Mouse (Mus musculus): ENCODE data around the gene Sgk1. TPM values are rescaled to one million over a fixed set of nuclear protein-coding genes. Genes with fewer than 3 reads are reported as not detected.

The Sgk1 gene
- polyA plus RNA-seq, 1 experiment from 2014 or later = 41.7 TPM

DNA sequence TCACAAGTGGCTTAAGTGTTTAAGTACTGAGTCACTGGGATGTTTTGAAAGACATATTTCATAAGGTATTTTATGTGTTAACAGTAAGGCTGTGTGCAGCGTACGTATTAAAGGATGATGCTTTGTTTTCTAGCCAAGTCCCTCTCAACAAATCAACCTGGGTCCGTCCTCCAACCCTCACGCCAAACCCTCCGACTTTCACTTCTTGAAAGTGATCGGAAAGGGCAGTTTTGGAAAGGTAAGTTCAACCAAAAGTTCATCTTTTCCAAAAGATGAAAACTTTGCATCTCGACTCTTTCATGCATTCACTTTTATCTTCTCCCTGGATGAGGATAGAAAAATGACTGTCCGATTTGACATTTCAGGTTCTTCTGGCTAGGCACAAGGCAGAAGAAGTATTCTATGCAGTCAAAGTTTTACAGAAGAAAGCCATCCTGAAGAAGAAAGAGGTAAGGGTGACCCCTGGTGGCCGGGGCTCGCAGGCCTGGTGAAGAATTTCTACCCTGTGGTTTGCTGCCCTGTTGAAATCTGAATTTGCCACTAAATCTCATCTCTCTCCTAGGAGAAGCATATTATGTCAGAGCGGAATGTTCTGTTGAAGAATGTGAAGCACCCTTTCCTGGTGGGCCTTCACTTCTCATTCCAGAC is 113.8 kb downstream of the Sgk1 start:
- H3K36me3 ChIP-seq = peaks cover 6% of the 10 kb centered on the region; the same call in 1 of the 2 replicates
- no peak overlapping the region for H3K27ac ChIP-seq
- H3K4me3 ChIP-seq = peak overlapping the region; percentile 27
- H3K9ac ChIP-seq = no peak overlapping the region
- ATAC-seq (ENCODE audit: insufficient number of reproducible peaks, insufficient read depth, low FRiP score, low TSS enrichment) = no peak
- peak overlapping the region; percentile 41 for H3K4me2 ChIP-seq (replicated peaks)
- H3K4me1 ChIP-seq = peaks cover 15% of the 10 kb centered on the region; the same call in 1 of the 2 replicates
- no peaks in the 10 kb centered on the region for H3K9me3 ChIP-seq
- 0 out of 2 replicates have a peak, but pooled peaks cover 6% of the 10 kb centered on the region for H3K27me3 ChIP-seq
- 62% methylated on average over 11 of the region's 11 CpGs for WGBS

DNA sequence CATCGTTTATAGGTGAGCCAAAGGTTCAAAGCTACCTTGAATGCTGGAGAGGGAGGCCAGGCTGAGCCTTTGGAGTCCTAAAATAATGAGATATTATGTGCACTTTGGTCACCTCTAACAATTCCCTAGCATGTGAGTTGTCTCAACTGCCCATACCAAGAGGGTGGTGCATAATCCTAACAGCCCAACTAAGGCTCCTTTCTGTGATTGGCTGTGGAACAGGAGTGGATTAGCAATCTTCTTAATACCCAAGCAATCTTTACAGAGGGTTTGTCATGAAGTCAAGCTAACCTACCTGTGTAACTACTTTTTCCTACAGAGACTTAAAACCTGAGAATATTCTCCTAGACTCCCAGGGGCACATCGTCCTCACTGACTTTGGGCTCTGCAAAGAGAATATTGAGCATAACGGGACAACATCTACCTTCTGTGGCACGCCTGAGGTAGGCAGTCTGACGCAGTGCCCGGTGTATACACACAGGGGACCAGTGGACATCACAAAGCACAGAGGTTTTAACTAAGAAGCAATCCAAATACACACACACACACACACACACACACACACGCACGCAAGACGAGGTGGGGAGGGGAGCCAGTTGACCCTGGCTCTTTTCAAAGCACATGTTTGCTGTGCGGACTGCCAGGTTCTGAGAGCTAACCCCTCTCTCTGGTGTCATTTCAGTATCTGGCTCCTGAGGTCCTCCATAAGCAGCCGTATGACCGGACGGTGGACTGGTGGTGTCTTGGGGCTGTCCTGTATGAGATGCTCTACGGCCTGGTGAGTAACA is 114.9 kb downstream of the Sgk1 start:
- H3K4me2 ChIP-seq (replicated peaks) = peak overlapping the region; percentile 41; the same call in 1 of the 2 replicates
- 94% methylated on average over 14 of the region's 14 CpGs for WGBS
- peaks cover 6% of the 10 kb centered on the region; the same call in 1 of the 2 replicates for H3K36me3 ChIP-seq
- no peak overlapping the region for H3K4me3 ChIP-seq
- H3K27me3 ChIP-seq = 0 out of 2 replicates have a peak, but pooled peaks cover 6% of the 10 kb centered on the region
- H3K4me1 ChIP-seq = peaks cover 14% of the 10 kb centered on the region; the same call in 1 of the 2 replicates
- H3K27ac ChIP-seq = no peak overlapping the region
- H3K9ac ChIP-seq = no peak overlapping the region
- H3K9me3 ChIP-seq = no peaks in the 10 kb centered on the region
- no peak for ATAC-seq (ENCODE audit: insufficient number of reproducible peaks, insufficient read depth, low FRiP score, low TSS enrichment)

DNA sequence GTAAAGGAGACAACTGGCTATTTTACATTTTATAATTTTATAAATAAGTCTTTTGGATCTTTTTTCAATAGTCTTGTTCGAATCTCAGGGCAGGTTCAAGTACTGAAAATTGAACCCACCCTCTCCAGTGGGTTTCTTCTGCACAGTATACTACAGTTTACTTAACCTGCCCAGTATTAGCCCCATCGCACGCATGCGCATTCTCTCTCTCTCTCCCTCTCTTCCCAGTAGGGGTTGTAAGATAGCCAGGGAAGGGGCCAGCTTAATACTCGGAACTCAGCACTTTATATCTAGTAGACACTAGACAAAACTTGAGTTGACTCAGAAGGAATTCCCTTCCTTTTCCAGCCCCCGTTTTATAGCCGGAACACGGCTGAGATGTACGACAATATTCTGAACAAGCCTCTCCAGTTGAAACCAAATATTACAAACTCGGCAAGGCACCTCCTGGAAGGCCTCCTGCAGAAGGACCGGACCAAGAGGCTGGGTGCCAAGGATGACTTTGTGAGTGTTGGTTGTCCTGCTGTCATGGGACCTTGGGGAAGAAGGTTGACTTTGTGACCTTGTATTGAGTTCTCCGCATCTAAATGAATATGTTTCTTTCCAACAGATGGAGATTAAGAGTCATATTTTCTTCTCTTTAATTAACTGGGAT is 115.7 kb downstream of the Sgk1 start:
- no peak overlapping the region for H3K4me3 ChIP-seq
- no peaks in the 10 kb centered on the region for H3K9me3 ChIP-seq
- 90% methylated on average over 12 of the region's 12 CpGs for WGBS
- H3K36me3 ChIP-seq = peaks cover 6% of the 10 kb centered on the region; the same call in 1 of the 2 replicates
- H3K4me1 ChIP-seq = peaks cover 5% of the 10 kb centered on the region; the same call in 1 of the 2 replicates
- ATAC-seq (ENCODE audit: insufficient number of reproducible peaks, insufficient read depth, low FRiP score, low TSS enrichment) = no peak
- no peak overlapping the region for H3K4me2 ChIP-seq (replicated peaks)
- no peak overlapping the region for H3K9ac ChIP-seq
- no peaks in the 10 kb centered on the region for H3K27me3 ChIP-seq
- no peak overlapping the region for H3K27ac ChIP-seq

DNA sequence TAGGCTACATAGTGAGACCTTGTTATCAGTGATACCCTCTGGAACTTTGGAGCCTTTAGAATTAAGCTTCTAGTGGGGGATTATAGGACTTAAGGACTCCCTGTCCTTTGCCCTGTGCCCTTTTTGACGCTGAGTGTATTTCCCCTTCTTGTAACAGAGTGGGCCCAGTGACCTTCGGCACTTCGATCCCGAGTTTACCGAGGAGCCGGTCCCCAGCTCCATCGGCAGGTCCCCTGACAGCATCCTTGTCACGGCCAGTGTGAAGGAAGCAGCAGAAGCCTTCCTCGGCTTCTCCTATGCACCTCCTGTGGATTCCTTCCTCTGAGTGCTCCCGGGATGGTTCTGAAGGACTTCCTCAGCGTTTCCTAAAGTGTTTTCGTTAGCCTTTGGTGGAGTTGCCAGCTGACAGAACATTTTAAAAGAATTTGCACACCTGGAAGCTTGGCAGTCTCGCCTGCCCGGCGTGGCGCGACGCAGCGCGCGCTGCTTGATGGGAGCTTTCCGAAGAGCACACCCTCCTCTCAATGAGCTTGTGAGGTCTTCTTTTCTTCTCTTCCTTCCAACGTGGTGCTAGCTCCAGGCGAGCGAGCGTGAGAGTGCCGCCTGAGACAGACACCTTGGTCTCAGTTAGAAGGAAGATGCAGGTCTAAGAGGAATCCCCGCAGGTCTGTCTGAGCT is 116.7 kb downstream of the Sgk1 start:
- ATAC-seq (ENCODE audit: insufficient number of reproducible peaks, insufficient read depth, low FRiP score, low TSS enrichment) = no peak
- no peaks in the 10 kb centered on the region for H3K9me3 ChIP-seq
- no peak overlapping the region for H3K27ac ChIP-seq
- H3K4me1 ChIP-seq = peaks cover 4% of the 10 kb centered on the region; the same call in 1 of the 2 replicates
- peak overlapping the region; percentile 23 for H3K4me2 ChIP-seq (replicated peaks)
- peaks cover 6% of the 10 kb centered on the region; the same call in 1 of the 2 replicates for H3K36me3 ChIP-seq
- 0 out of 2 replicates have a peak overlapping the region, but pooled peaks have one; percentile 3 for H3K4me3 ChIP-seq
- no peaks in the 10 kb centered on the region for H3K27me3 ChIP-seq
- WGBS = 89% methylated on average over 28 of the region's 28 CpGs
- no peak overlapping the region for H3K9ac ChIP-seq

DNA sequence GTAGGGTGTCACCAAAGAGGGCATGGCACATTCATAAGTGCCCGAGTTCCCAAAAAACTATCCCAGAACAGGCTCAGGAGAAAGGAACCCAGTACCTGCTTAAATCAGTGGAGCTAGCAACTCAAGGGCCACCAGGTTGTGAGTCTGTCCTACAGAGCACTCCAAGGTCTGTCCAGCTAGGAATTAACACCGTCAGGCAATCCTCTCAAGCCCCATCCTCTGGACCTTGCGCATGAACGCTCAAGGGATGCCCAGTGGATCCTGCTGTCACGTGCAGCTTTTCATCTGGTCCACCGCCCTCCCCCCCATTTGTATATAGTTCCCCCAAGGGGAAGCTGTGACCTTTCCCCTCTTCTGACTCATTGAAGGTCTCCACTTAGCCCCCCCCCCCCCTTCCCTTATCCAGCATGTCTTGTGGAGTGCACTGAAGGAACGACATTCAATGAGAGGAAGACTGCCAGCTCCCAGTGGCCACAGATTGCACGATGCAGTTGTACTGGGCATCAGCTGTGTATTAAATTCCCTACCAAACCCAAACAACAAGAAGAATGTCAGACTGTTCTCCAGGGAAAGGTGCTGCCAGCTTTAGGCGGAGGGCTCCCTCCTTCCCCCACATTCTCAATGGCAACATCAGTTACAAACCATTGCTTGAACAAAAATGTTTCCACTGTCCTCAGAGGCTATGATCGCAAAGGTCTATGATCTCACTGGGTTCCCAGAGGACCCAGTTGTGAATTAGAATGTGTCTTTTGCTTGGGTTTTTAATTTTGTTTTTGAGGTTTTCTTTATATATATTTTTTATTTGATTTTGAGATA is 118.7 kb downstream of the Sgk1 start:
- peaks cover 4% of the 10 kb centered on the region; the same call in 1 of the 2 replicates for H3K4me1 ChIP-seq
- H3K27ac ChIP-seq = no peak overlapping the region
- no peak overlapping the region for H3K4me3 ChIP-seq
- H3K9me3 ChIP-seq = no peaks in the 10 kb centered on the region
- peaks cover 6% of the 10 kb centered on the region; the same call in 1 of the 2 replicates for H3K36me3 ChIP-seq
- H3K9ac ChIP-seq = no peak overlapping the region
- H3K27me3 ChIP-seq = no peaks in the 10 kb centered on the region
- ATAC-seq (ENCODE audit: insufficient number of reproducible peaks, insufficient read depth, low FRiP score, low TSS enrichment) = no peak
- 63% methylated on average over 10 of the region's 10 CpGs for WGBS
- H3K4me2 ChIP-seq (replicated peaks) = no peak overlapping the region

DNA sequence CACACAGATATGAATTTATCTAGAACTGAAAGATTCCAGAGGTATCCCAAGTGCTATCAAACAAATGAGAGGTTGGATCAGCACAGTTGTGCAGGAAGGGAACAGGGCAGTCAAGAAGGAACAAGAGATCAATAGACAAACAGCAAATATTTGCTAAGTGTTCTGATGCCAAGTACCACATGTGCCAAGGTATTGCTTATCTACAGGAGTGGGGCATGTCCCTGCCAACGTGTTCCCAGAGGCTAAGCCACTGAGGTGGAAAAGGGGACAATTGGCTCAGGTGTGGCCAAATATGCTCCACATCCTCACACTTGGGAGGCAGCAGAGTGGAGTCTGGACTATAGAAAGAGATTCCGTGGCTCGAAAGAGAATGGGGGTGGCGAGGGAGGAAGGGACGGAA is 119.6 kb downstream of the Sgk1 start:
- 80% methylated on average over 4 of the region's 5 CpGs for WGBS
- ATAC-seq (ENCODE audit: insufficient number of reproducible peaks, insufficient read depth, low FRiP score, low TSS enrichment) = no peak
- H3K4me1 ChIP-seq = peaks cover 4% of the 10 kb centered on the region; the same call in 1 of the 2 replicates

DNA sequence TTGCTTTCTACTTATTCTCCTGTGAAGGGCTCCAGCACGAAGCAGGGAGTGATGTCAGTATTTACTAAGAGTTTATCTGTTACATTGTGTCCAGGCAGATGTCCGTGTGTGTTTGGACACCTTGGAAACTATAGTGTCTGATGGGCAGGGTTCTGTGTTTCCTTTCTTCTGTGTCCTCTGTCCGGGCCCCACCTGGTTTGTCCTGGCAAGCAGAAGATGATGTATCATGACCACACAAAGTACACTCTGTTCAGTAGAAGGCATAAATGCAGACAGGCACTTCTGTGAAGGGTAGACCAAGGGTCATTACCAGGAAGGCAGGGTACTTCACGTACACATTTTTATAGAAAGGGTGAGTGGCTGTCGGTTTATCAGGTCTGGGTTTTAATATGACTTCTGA is 122.8 kb downstream of the Sgk1 start:
- Histone ChIP-seq H3K9ac (no peak overlapping the region), H3K4me2 (replicated peaks) (no peak overlapping the region), H3K36me3 (no peaks in the 10 kb centered on the region), H3K4me1 (peaks cover 4% of the 10 kb centered on the region; the same call in 1 of the 2 replicates), H3K27ac (no peak overlapping the region), H3K27me3 (no peaks in the 10 kb centered on the region), H3K4me3 (no peak overlapping the region), H3K9me3 (no peaks in the 10 kb centered on the region)
- ATAC-seq (ENCODE audit: insufficient number of reproducible peaks, insufficient read depth, low FRiP score, low TSS enrichment) = no peak
- 79% methylated on average over 5 of the region's 5 CpGs for WGBS

More for the DNA sequence above, 119.6 kb downstream of the Sgk1 start:
- Histone ChIP-seq H3K9ac (no peak overlapping the region), H3K36me3 (peaks cover 6% of the 10 kb centered on the region; the same call in 1 of the 2 replicates), H3K4me2 (replicated peaks) (no peak overlapping the region), H3K27ac (no peak overlapping the region), H3K9me3 (no peaks in the 10 kb centered on the region), H3K27me3 (no peaks in the 10 kb centered on the region), H3K4me3 (no peak overlapping the region)

DNA sequence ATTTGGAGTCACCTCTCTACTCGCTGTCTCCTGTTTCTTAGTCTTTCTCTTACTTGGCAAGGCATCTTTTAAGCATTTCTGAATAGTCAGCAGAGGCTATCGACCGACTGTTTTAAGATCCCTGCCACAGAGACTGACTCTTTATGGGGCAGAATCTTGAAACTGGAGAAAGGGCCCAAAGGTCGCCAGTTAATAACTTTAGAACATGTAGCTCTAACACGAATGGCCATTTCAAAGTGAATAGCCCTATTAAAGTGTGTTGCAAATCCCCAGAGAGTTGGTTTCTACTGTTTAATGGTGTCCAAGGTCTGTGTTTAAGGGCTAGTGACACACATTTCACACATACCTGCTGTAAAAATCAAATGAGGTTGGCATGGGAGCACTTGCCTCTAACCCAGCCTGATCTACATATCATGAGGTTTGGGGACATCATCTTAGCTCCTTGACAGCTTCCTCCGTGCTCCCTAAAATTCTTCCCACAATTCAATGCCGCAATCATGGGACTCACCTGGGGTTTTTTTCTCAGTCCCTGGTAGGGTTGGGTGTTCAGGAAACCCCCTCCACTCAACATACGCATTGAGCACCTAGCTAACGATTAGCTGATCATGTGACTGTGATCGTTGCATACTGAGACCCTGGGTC is 125.3 kb downstream of the Sgk1 start:
- Histone ChIP-seq H3K9me3 (no peaks in the 10 kb centered on the region), H3K4me3 (no peak overlapping the region), H3K9ac (no peak overlapping the region), H3K27me3 (no peaks in the 10 kb centered on the region), H3K4me2 (replicated peaks) (no peak overlapping the region), H3K36me3 (no peaks in the 10 kb centered on the region), H3K27ac (no peak overlapping the region), H3K4me1 (no peaks in the 10 kb centered on the region)
- no peak for ATAC-seq (ENCODE audit: insufficient number of reproducible peaks, insufficient read depth, low FRiP score, low TSS enrichment)
- 80% methylated on average over 10 of the region's 10 CpGs for whole genome bisulfite sequencing

DNA sequence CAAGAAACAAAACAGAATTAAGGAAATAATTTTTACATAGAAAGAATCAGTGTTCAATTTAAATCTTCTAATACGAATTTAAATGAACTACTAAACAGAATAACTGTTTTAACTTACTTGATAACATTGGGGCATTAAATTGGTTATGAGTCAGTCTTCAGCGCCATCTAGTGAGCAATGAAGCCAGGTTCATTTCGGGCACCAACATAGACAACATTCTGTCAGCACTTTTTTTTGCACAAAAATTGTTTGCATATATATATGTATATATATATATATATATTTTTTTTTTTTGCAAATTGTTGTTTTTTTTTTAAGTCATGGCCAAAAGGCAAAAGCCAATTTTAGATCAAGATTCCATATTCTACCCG is 125.8 kb downstream of the Sgk1 start:
- H3K9ac ChIP-seq = no peak overlapping the region
- H3K27ac ChIP-seq = no peak overlapping the region
- no peaks in the 10 kb centered on the region for H3K9me3 ChIP-seq
- H3K27me3 ChIP-seq = no peaks in the 10 kb centered on the region
- H3K4me2 ChIP-seq (replicated peaks) = no peak overlapping the region
- no peaks in the 10 kb centered on the region for H3K4me1 ChIP-seq
- H3K36me3 ChIP-seq = no peaks in the 10 kb centered on the region
- ATAC-seq (ENCODE audit: insufficient number of reproducible peaks, insufficient read depth, low FRiP score, low TSS enrichment) = no peak
- no peak overlapping the region for H3K4me3 ChIP-seq
- 42% methylated on average over 4 of the region's 4 CpGs for WGBS

DNA sequence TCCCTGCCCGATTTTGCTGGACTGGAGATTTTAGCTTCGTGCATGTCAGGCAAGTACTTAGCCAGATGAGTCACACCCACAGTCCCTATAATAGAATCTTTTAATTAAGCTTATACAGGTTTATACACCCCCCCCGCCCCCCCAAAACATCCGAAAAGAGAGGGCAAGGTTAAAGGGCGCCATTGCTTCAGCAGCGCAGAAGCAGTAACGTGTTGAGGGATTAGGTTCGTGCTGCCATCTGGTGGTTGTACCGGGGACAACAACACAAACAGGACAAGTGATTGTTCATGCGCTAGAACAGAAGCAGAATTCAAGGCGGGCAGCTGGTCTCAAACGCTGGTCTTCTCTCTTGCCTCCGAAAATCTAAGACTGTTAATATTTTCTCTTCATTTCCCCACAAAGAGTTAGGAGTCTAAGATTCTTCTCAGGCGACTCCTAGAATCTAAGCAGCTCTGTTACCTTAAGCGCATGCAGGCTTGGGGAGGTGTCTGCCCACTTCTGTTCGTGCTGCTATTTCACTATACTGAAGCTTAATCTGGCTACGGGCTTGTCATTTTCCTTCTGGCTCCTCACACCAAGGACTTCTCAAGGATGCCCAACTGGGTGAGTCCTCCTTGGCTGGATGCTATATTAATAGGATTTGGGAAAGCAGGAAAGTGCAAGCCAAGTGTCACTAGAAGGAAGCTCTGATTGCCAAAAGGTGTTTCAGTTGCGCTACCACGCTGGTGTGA is 128.3 kb downstream of the Sgk1 start:
- WGBS = 34% methylated on average over 19 of the region's 19 CpGs
- Histone ChIP-seq H3K9ac (no peak overlapping the region), H3K4me1 (no peaks in the 10 kb centered on the region), H3K4me2 (replicated peaks) (no peak overlapping the region), H3K27ac (no peak overlapping the region), H3K27me3 (no peaks in the 10 kb centered on the region), H3K36me3 (no peaks in the 10 kb centered on the region), H3K4me3 (no peak overlapping the region), H3K9me3 (no peaks in the 10 kb centered on the region)
- ATAC-seq (ENCODE audit: insufficient number of reproducible peaks, insufficient read depth, low FRiP score, low TSS enrichment) = no peak

All from embryonic facial prominence, embryonic 12.5 days (tissue).